Mouse (Mus musculus): ENCODE measurements around the gene Prpf18. TPM values are rescaled to one million over a fixed set of nuclear protein-coding genes. Genes with fewer than 3 reads are reported as not detected.

The Prpf18 gene
- total and polyA plus RNA-seq, 3 experiments: 23.8 to 37.6 (median 35.0) TPM

DNA sequence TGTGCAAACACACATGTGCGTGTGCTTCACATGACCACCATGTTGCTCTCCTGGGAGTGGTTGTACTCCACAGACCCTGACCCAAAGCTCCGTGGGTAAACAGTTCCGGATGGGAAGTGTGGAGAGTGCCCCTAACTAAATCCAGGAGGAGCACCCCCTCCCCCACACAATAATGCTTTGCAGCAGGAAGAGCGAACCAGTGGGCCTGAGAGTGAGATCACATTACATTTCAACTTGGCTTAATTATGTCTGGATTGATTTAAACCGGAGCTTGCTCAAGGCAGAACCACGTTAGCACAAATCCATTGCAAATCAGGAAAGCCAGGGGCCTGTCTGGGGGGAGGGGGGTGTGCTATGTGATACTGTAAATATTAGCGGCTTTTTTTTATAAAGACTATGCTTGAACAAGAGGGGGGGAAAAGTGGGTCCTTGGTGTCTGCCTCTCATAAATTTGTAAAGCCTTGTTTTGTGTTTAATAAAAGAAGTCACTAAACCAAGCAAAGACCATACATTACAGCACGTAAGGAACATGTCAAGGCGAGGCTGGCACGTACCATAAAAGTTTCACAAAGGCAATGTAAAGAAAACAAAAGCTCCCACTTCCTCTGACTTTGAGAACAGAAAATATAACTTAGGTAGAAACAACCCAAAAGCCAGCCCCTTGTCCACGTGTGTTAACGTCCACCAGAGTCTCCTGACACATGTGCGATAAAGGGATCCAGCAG lies 64.1 kb downstream of the Prpf18 start:
- H3K27me3 ChIP-seq (replicated peaks): no peaks in the 10 kb centered on the region
- peaks cover 0 to 6% of the 10 kb centered on the region in 2 experiments; a peak in 1 of 4 replicates for H3K4me1 ChIP-seq (ENCODE audit: control insufficient read depth in 1 of 2, insufficient read depth in 2 of 2)
- in situ Hi-C loops (cut with MboI; ENCODE audit: low pct_ligation_motif_present, low pct_unique_long_range_greater_than_20kb, low sequenced_read_pairs): no loop called here
- no peaks in the 10 kb centered on the region for H3K79me2 ChIP-seq (replicated peaks; ENCODE audit: control insufficient read depth, extremely low read depth, insufficient read depth, poor library complexity, severe bottlenecking)
- H3K9ac ChIP-seq (ENCODE audit: insufficient read depth, low read depth): no peak overlapping the region
- dilution Hi-C loops (cut with MboI; ENCODE audit: extremely low pct_ligation_motif_present, extremely low pct_unique_long_range_greater_than_20kb, low sequenced_read_pairs): no loop called here
- no peak for DNase-seq (ENCODE audit: extremely low read depth)
- no peak overlapping the region for H3K4me2 ChIP-seq (ENCODE audit: insufficient read depth, low read depth, poor library complexity, severe bottlenecking)
- H3K27ac ChIP-seq (ENCODE audit: insufficient read depth, low read depth): no peak overlapping the region
- H3K36me3 ChIP-seq (replicated peaks in 1 of 2; ENCODE audit: control insufficient read depth in 1 of 2, insufficient read depth in 1 of 2, low read length in 1 of 2): no peaks in the 10 kb centered on the region
- no peak for TF ChIP-seq TCF12 (IDR thresholded peaks at IDR 0.05; ENCODE audit: low read depth, low read length)
- TF ChIP-seq HCFC1 (IDR thresholded peaks at IDR 0.05; ENCODE audit: low read depth, low read length): no peak
- no peak for TF ChIP-seq USF2 (conservative IDR thresholded peaks at IDR 0.05; ENCODE audit: low read depth, low read length)
- no peak for TF ChIP-seq ZKSCAN1 (IDR thresholded peaks at IDR 0.05; ENCODE audit: borderline replicate concordance, low read depth, low read length)
- no peak for TF ChIP-seq MAX (IDR thresholded peaks at IDR 0.05; ENCODE audit: low read length)
- TF ChIP-seq TBP (conservative IDR thresholded peaks at IDR 0.05; ENCODE audit: low read depth, low read length): no peak
- TF ChIP-seq JUND (conservative IDR thresholded peaks at IDR 0.05; ENCODE audit: low read depth, low read length): no peak
- TF ChIP-seq IRF4 (IDR thresholded peaks at IDR 0.05; ENCODE audit: low read depth, low read length): no peak
- no peak for TF ChIP-seq CHD2 (IDR thresholded peaks at IDR 0.05; ENCODE audit: low read length)
- TF ChIP-seq MAZ (IDR thresholded peaks at IDR 0.05; ENCODE audit: low read depth, low read length): no peak
- TF ChIP-seq PAX5 (IDR thresholded peaks at IDR 0.05; ENCODE audit: low read length): no peak
- no peak for TF ChIP-seq ZNF384 (IDR thresholded peaks at IDR 0.05; ENCODE audit: low read depth, low read length)
- H3K4me3 ChIP-seq (replicated peaks in 1 of 3; ENCODE audit: low read depth in 2 of 3, low read length in 2 of 3, poor library complexity in 1 of 3): no peak overlapping the region
- H3K9me3 ChIP-seq (replicated peaks; ENCODE audit: low read length): no peaks in the 10 kb centered on the region

DNA sequence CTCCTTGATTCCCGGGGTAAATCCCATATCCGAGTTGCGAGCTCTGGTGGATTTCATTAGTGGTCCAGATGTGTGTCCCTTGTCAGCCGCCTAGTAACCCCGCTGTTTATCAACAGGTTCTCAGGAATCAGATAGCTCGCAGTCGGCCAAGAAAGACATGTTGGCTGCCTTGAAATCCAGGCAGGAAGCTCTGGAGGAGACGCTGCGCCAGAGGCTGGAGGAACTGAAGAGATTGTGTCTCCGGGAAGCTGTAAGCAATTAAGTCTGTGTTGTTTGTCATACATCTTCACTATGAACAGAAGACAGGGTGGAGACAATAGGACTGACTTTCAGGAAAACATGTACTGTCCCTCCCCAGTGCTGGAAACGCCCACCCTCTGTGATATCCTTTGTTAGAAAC lies 65.7 kb downstream of the Prpf18 start:
- dilution Hi-C loops (cut with MboI; ENCODE audit: extremely low pct_ligation_motif_present, extremely low pct_unique_long_range_greater_than_20kb, low sequenced_read_pairs) (no loop called here), in situ Hi-C loops (cut with MboI; ENCODE audit: low pct_ligation_motif_present, low pct_unique_long_range_greater_than_20kb, low sequenced_read_pairs) (no loop called here)
- Histone ChIP-seq H3K79me2 (replicated peaks; ENCODE audit: control insufficient read depth, extremely low read depth, insufficient read depth, poor library complexity, severe bottlenecking) (no peaks in the 10 kb centered on the region), H3K9me3 (replicated peaks; ENCODE audit: low read length) (no peaks in the 10 kb centered on the region), H3K4me1 (ENCODE audit: control insufficient read depth in 1 of 2, insufficient read depth in 2 of 2) (no peaks in the 10 kb centered on the region), H3K4me3 (replicated peaks in 1 of 3; ENCODE audit: low read depth in 2 of 3, low read length in 2 of 3, poor library complexity in 1 of 3) (no peak overlapping the region), H3K36me3 (replicated peaks in 1 of 2; ENCODE audit: control insufficient read depth in 1 of 2, insufficient read depth in 1 of 2, low read length in 1 of 2) (no peaks in the 10 kb centered on the region), H3K4me2 (ENCODE audit: insufficient read depth, low read depth, poor library complexity, severe bottlenecking) (no peak overlapping the region), H3K9ac (ENCODE audit: insufficient read depth, low read depth) (no peak overlapping the region), H3K27ac (ENCODE audit: insufficient read depth, low read depth) (no peak overlapping the region), H3K27me3 (replicated peaks) (no peaks in the 10 kb centered on the region)
- TF ChIP-seq ZKSCAN1 (IDR thresholded peaks at IDR 0.05; ENCODE audit: borderline replicate concordance, low read depth, low read length) (no peak), NRF1 (IDR thresholded peaks at IDR 0.05; ENCODE audit: low read depth, low read length) (no peak), POLR2AphosphoS2 (IDR thresholded peaks at IDR 0.05; ENCODE audit: low read depth, low read length) (no peak), CHD2 (IDR thresholded peaks at IDR 0.05; ENCODE audit: low read length) (no peak), JUND (conservative IDR thresholded peaks at IDR 0.05; ENCODE audit: low read depth, low read length) (no peak), TBP (conservative IDR thresholded peaks at IDR 0.05; ENCODE audit: low read depth, low read length) (no peak)
- no peak for DNase-seq (ENCODE audit: extremely low read depth)

Measured in CH12.LX (cell line).